Mouse (Mus musculus): ENCODE results near the gene Mrpl34.

- TF ChIP-seq CTCF (IDR thresholded peaks at IDR 0.05; ENCODE audit: low read depth) = peak; percentile 84
- no peak for TF ChIP-seq EP300 (IDR thresholded peaks at IDR 0.05; ENCODE audit: low read depth)
Observed at GRCm38 (mm10) chr8:71441404-71441803, 23.4 kb upstream of the Mrpl34 start.
